Mouse (Mus musculus): ENCODE measurements around the gene Gatad2a. TPM values are rescaled to one million over a fixed set of nuclear protein-coding genes. Genes with fewer than 3 reads are reported as not detected.

Gene Gatad2a
- total RNA-seq, 1 experiment from 2014 or later = 95.6 TPM

- DNase-seq = peak; percentile 66
These were observed 122.0 kb downstream of the Gatad2a start for GRCm38 (mm10) chr8:69874155-69874554.

DNA sequence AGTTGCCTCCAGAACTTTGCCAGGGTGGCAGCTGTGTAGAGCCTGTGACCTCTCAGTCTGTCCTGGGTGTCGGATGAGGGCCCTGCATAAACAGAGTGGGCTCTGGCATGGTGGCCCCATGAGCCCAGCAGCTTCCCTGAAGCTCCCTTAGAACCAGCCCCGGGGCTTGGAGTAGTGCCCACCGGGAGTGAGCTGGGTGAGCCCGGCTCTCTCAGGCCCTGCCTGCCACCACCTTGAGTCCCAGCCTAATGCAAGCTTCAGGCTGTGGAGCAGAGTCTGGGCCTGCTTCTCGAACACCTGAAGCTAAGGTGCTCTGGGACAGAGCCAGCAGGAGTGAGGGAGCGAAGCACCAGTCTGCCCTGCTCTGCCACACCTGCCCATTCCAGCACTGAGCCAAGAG lies 125.3 kb downstream of the Gatad2a start:
- no peak for DNase-seq

DNA sequence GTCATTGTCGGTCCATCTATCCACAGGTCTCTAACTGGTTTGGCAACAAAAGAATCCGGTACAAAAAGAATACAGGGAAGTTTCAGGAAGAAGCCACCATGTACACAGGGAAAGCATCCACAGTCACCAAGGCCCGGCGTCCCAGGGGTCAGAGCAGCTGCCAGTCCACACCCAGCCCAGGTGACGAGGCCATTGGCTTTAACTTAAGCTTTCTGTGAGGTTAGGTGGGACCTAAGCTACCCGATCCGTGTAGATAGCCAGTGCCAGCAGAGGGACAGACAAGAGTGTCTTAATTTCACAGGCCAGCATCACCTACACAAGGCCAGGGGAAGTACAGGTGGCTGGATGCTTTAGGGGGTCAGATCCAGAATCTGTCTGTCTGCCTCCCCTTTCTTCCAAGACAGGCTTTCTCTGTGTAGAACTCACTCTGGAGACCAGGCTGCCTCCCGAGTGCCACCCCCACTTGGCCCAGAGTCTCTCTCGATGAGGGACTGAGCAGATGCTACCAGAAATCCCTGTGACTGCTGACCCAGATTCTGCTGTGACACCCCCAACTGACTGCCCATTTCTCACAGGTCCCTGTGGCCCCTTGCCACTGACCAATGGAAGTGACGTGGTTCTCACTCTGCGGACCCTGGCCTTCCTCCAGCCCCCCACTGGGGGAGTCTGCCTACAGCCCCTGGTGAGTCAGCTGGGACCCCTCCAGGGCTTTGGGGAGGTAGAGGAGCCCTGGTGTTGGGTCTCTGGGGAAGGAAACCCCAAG lies 126.0 kb downstream of the Gatad2a start:
- DNase-seq = no peak

DNA sequence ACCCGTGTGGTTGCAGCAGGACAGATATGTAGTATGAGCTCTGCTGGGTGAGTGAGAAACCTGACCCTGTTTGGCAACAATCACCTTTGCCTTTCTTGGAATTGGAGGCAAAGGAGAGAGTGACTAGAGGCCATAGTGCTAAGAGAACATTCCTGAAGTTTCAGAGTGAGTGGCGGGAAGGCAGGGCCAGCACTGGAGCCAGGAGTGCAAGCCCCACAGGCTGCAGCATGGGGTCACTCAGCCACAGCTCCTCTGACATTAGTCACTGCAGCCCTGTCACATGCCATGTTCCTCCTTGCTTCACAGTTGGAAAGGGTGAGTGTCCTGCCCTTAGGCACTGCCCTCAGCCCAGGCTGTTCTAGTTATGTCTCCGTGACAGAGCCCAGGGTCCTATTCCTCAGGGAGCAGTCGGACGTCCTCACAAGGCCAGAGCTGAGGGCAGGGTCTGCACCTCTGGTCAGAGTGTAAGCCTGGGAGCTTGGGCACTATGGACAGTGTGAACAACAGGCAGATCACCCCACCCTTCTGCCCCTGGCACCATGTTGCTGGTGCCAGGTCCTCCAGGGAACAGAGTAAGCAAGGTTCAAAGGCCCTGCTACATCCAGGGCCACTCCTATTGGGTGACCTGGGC lies 128.4 kb downstream of the Gatad2a start:
- DNase-seq = no peak

- DNase-seq = no peak
These were observed 132.0 kb downstream of the Gatad2a start for GRCm38 (mm10) chr8:69864180-69864579.

- DNase-seq = no peak
These were observed 132.7 kb downstream of the Gatad2a start for GRCm38 (mm10) chr8:69863387-69864020.

GRCm38 (mm10) chr8:69861251-69861650 lies 134.9 kb downstream of the Gatad2a start:
- no peak for DNase-seq

DNA sequence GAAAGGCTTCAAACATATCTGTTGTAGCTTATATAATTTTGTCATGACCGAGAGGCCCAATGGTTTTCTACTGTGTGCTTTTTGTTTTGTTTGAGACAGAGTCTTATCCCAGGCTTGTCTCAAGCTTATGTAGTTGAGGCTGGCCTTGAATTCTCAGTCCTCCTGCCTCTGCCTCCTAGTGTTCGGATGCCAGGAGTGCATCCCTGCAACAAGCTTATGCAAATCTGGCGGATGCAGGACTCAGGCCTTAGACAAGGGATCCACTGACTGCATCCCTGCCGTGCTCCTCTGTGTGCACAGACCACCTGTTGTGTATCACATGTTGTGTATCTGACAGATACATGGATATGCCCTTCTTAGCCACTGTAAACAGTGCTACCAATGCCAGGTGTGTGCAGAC lies 135.4 kb downstream of the Gatad2a start:
- no peak for DNase-seq

Other genes starting within 250 kb of the Gatad2a start
- 3.4 and 4.9 TPM in 2 replicates for gene Zfp963, start 246.4 kb downstream of the Gatad2a start, total RNA-seq (2021)
- gene Gm20422, start 221.5 kb downstream of the Gatad2a start, total RNA-seq (2021) = 3.3 TPM in 1 of 2 replicates, not detected in the other
- 45.4 and 47.7 TPM in 2 replicates for gene Atp13a1, start 205.2 kb downstream of the Gatad2a start, total RNA-seq (2021)
- 27.3 and 29.0 TPM in 2 replicates for gene Zfp866, start 205.2 kb downstream of the Gatad2a start, total RNA-seq (2021)
- 13.4 and 18.2 TPM in 2 replicates for gene Gmip, start 187.7 kb downstream of the Gatad2a start, total RNA-seq (2021)
- gene Lpar2, start 174.0 kb downstream of the Gatad2a start, total RNA-seq (2021) = 1.7 and 2.1 TPM in 2 replicates
- gene Pbx4, start 163.9 kb downstream of the Gatad2a start, total RNA-seq (2021) = 1.7 and 2.5 TPM in 2 replicates
- gene Cilp2, start 108.7 kb downstream of the Gatad2a start, total RNA-seq (2021) = not detected in 2 replicates
- gene Tssk6, start 94.2 kb downstream of the Gatad2a start, total RNA-seq (2021) = 0.24 TPM in 1 of 2 replicates, not detected in the other
- gene Ndufa13, start 93.8 kb downstream of the Gatad2a start, total RNA-seq (2021) = 158 TPM in 2 replicates
- gene Yjefn3, start 93.7 kb downstream of the Gatad2a start, total RNA-seq (2021) = 1.7 and 4.5 TPM in 2 replicates
- 66.7 and 73.9 TPM in 2 replicates for gene Mau2, start 46.4 kb upstream of the Gatad2a start, total RNA-seq (2021)
- gene Sugp1, start 46.4 kb upstream of the Gatad2a start, total RNA-seq (2021) = 30.8 and 37.0 TPM in 2 replicates
- gene Tm6sf2, start 76.5 kb upstream of the Gatad2a start, total RNA-seq (2021) = 0.43 and 1.9 TPM in 2 replicates
- gene Hapln4, start 87.1 kb upstream of the Gatad2a start, total RNA-seq (2021) = 0.12 and 0.43 TPM in 2 replicates
- 0.29 and 0.30 TPM in 2 replicates for gene Ncan, start 124.5 kb upstream of the Gatad2a start, total RNA-seq (2021)
- gene Nr2c2ap, start 134.9 kb upstream of the Gatad2a start, total RNA-seq (2021) = 21.1 and 21.3 TPM in 2 replicates
- gene Rfxank, start 142.8 kb upstream of the Gatad2a start, total RNA-seq (2021) = 14.6 and 17.6 TPM in 2 replicates
- 70.3 and 71.8 TPM in 2 replicates for gene Borcs8, start 143.1 kb upstream of the Gatad2a start, total RNA-seq (2021)
- 0.79 TPM in 1 of 2 replicates, not detected in the other for gene Mef2b, start 143.3 kb upstream of the Gatad2a start, total RNA-seq (2021)
- 55.6 and 76.6 TPM in 2 replicates for gene Tmem161a, start 176.0 kb upstream of the Gatad2a start, total RNA-seq (2021)
- 57.7 and 65.6 TPM in 2 replicates for gene Slc25a42, start 215.9 kb upstream of the Gatad2a start, total RNA-seq (2021)
- 45.2 and 50.7 TPM in 2 replicates for gene Sugp2, start 237.8 kb upstream of the Gatad2a start, total RNA-seq (2021)
- 11.3 and 20.8 TPM in 2 replicates for gene Armc6, start 238.1 kb upstream of the Gatad2a start, total RNA-seq (2021)

Measured in adrenal gland, postnatal 25 days (tissue).